Mouse (Mus musculus) adrenal gland, postnatal 36 days (tissue): Measurements from ENCODE around the gene Cwf19l2. TPM values are rescaled to one million over a fixed set of nuclear protein-coding genes. Genes with fewer than 3 reads are reported as not detected.
"Not testable (repeated sequence)": the region's sequence is repeated elsewhere in the genome, so short reads cannot be mapped to it uniquely, and the experiment has no call there.

Source experiments
- DNase-seq, 2 experiments: peaks; one replicate each; pipeline ENCODE4 v3.0.0; 2021; ENCODE audit warnings: mixed read lengths in 1 of 2
- long read RNA-seq, 2 experiments: library from polyadenylated mRNA; stranded (forward); transcript quantifications; one replicate each; pipeline ENCODE4 v2.0.0; 2021; ENCODE audit warnings: borderline sequencing depth in 2 of 2
- total RNA-seq, 2 experiments: library from RNA; stranded (reverse); gene quantifications; 2 replicates each; pipeline ENCODE4 v1.2.3; 2021

Cwf19l2 gene
- total RNA-seq, result 10 to 100 TPM; 25.7 to 32.7 TPM
- long read RNA-seq, experiment 1, full-length matches to known transcripts, result 37 of 64 reads
- long read RNA-seq, experiment 1, partial matches to known transcripts, result 23 of 64 reads
- long read RNA-seq, experiment 1, other reads (novel, unspliced or antisense), result 4 of 64 reads
- long read RNA-seq, experiment 2, full-length matches to known transcripts, result 8 of 10 reads
- long read RNA-seq, experiment 2, partial matches to known transcripts, result 1 of 10 reads
- long read RNA-seq, experiment 2, other reads (novel, unspliced or antisense), result 1 of 10 reads

DNA sequence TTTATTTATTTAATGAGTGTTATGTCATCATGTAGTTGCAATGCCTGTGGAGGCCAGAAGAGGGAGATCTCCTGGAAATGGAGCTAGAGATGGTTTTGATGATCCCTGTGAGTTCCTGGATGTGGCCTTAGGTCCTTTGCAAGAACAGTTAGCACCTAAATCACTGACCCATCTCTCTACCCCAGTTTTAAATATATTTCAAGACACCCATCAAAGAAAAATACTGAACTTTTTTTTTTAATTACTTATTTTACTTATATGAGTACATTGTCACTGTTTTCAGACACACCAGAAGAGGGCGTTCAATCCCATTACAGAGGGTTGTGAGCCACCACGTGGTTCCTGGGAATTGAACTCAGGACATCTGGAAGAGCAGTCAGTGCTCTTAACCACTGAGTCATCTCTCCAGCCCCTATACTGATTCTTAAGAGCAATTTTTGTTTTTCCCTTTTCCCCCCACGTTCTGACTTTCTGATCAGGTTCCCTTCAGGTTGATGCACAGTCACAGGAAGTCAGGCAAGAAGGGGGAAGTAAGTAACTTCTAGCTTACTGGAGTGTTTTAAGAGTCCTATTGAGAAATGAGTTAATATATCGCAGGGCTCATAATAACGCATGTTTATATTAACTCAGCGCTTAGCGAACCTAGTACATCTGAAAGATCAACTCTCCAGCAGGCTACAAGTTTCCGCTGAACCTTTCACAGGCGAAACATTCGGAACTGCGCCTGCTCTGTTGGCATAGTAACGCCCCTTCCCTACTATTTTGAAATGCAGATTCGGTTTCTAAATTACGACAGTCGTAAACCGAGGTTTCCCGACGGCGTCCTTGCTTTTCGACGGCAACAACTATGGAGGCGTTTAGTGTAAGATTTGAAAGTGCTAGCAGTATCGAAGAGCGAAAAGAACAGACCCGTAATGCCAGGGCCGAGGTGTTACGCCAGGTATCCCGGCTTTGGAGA lies at the start of gene Cwf19l2:
Cwf19l2 (plus strand) TSS at position 342 of the 958 bp plus-strand sequence.
- DNase-seq, result peak; percentile 83 to 85

DNA sequence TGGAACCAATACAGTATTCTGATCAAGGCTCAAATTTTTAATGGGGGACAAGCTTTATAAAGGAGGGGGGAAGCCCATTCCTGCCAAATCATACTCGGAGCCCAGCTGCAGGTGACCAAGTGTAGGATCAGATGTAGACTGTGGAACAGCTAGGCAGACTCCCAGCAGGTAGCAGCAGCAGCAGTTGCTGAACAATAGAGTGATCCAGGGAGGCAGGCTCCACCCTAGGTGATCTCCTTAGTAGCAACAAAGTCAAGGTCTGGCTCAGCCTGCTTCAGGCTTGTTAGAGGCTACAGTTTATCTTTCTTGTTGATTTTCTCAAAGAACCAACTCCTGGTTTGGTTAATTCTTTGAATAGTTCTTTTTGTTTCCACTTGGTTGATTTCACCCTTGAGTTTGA lies 27.1 kb upstream of the Cwf19l2 start:
- DNase-seq, result not testable (repeated sequence)

DNA sequence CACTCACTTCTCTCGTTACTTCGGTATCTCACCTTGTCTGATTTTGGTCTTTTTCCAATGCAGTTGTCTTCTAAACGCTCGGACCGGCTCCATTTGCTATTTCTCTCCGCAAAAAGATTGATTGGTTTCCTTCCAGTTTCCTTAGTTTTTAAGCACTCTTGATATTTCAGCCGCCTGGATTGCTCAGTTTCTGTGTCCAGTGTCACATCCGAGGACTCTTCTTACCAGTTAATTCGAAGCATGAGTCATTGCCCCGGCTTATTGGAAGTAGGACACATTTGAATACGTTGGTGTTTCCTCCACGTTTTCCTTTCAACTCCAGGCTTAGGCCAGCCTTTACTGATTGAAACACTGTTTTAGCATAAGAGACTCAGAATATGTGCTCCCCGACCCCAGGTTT lies 980 bp downstream of the Cwf19l2 start:
- DNase-seq, result peak; percentile 5 to 33

DNA sequence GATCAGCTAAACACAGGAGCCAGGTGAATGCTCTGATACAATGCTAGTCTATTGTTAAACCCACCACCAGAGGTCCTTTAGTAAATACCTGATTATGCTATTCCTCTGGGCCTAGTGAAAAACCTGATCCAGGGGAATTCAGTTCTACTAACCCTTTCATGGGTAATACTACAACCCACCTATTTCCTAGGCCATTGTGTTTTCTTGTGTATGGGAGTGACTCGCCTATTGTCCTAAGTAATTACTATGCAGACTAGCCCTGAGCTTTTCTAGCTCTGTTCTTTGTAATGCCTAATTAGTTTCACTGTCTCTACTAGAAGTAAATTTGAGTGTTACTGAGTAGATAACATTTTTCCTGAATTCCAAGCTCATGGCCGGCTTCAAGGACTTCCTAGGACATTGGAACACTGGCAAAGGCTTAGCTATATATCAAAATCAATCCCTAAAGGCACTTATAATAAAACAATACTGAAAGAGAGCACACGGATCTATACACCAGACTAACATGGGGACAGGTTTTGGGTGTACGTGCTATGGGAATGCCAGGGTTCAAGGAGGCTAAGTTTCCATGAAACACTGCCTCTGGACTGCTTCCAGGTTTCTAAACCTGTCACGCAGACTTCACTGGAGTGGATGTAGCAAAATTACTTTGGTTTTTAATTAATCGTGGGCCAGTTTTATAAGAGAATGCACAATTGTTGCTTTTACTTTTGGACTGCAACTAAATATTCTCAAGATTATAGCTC lies 36.3 kb downstream of the Cwf19l2 start:
- peak; percentile 7 to 10 for DNase-seq

DNA sequence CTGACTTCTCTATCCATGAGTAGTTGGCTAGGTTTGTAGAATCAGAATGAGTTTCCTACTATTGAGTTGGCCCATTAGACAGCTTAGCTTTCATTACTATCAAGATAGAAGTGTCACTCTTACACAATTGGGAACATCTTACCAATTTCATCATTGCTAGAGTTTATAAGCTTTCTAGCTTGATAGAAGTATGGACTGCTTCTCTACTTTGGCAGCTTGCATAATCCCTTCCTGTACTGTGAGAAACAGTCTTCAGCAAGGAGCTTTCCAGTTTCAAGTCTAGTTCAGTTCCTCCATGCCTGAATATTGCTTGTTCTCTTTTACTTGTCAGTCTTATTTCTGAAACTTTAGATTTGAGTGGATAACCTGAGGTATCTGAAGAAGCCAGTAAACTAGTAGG lies 68.5 kb downstream of the Cwf19l2 start:
- DNase-seq, result no peak

DNA sequence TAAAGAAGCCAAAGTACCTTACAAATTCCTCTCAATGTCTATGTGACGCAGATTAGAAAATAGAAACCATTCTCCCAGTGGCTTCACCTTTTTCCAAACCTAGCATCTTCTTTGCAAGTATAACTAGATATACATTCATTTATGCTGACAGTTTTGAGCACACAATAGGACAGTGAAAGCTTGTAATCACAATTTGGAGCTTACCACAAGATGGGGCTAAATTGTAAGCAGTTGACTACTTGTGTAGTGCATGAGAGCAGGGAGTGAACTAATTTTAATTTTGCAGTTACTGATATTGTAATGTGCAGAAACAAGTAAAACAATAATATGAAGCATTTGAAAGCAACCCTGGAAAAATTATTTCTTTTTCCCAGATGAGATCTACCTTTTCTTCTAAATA lies 115.3 kb downstream of the Cwf19l2 start:
- no peak for DNase-seq

DNA sequence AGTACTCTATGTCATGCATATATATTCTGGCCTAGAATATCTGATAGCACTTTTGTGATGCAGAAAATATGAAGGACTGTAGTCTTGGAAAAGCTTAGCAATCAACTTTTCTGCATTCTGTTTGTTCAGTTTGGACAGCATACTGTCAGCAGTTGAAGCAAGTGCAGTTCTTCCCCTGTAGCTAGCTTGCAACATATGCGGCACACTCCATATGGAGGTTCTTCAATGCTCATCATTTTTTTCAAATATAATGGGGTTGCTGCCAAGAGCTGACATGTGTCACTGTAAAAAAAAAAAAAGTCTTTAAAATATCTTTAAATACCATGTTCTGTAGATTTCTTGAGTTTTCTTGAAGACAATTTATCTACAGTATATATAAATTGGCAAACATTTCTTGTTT lies 115.8 kb downstream of the Cwf19l2 start:
- no peak for DNase-seq

DNA sequence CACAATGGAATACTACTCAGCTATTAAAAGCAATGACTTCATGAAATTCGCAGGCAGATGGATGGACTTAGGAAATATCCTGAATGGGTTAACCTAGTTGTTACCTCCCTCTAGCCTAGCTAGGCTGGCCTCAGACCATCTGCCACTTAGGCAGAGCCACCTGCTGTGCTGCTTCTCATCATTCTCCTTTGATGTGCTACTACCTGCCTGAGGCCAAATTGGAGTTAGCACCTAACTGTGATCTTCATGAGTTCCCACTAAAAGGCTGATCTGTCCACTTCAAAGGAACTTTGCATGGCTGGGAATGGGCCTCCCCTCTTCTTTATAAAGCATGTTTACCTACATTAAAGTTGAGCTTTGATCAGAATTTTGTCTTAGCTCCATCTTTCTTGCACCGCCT lies 117.6 kb downstream of the Cwf19l2 start:
- no peak for DNase-seq

Other genes with a start within 250 kb of the Cwf19l2 start
- gene Alkbh8, start 68.5 kb upstream of the Cwf19l2 start, total RNA-seq, result 10 to 100 TPM; 21.2 to 21.8 TPM
- gene Gucy1a2, start 129.2 kb downstream of the Cwf19l2 start, total RNA-seq, result 10 to 100 TPM in 1 of 2 experiments, 1 to 10 TPM in 1; 9.7 to 11.6 TPM